Mouse (Mus musculus) hindbrain, embryonic 10.5 days (tissue): Measurements from ENCODE around the gene Cog7. TPM values are rescaled to one million over a fixed set of nuclear protein-coding genes. Genes with fewer than 3 reads are reported as not detected.

ENCODE experiments used
- DNase-seq: peaks from one replicate; pipeline ENCODE4 v3.0.0-alpha.2; 2017; ENCODE audit warnings: low spot score
- H3K27ac ChIP-seq: fragments of 300-500 bp; sonication (generic); 2 replicates; pipeline ENCODE4 v1.5.1; 2016; ENCODE audit warnings: mild to moderate bottlenecking, moderate library complexity
- H3K27me3 ChIP-seq: fragments of 300-500 bp; sonication (generic); 2 replicates; pipeline ENCODE4 v1.6.1; 2016; ENCODE audit warnings: mild to moderate bottlenecking; ENCODE audit not compliant: poor library complexity, insufficient read depth, severe bottlenecking
- H3K36me3 ChIP-seq: fragments of 300-500 bp; sonication (generic); 2 replicates; pipeline ENCODE4 v1.6.1; 2016; ENCODE audit warnings: mild to moderate bottlenecking, moderate library complexity
- H3K4me1 ChIP-seq: fragments of 300-500 bp; sonication (generic); replicated peaks from 2 replicates; pipeline ENCODE4 v1.6.1; 2016; ENCODE audit warnings: mild to moderate bottlenecking
- H3K4me3 ChIP-seq: fragments of 300-500 bp; sonication (generic); 2 replicates; pipeline ENCODE4 v1.5.1; 2016; ENCODE audit warnings: mild to moderate bottlenecking, moderate library complexity
- H3K9me3 ChIP-seq: fragments of 300-500 bp; sonication (generic); 2 replicates; pipeline ENCODE4 v1.6.1; 2016; ENCODE audit warnings: mild to moderate bottlenecking, moderate library complexity
- WGBS: fragments of 180-500 bp; shearing (Covaris S2); methylation state at CpG from one replicate; pipeline ENCODE4 v1.1.7; 2016; 5-methylcytosine and 5-hydroxymethylcytosine counted together
- polyA plus RNA-seq: library from polyadenylated mRNA; unstranded; fragments of >200 nt; fragmentation: Nextera tagmentation; extraction: Ambion mirVana; gene quantifications from 2 replicates; pipeline ENCODE4 v1.2.1, GENCODE M21; 2016

The Cog7 gene
- polyA plus RNA-seq, 1 experiment from 2014 or later = 21.0 TPM

DNA sequence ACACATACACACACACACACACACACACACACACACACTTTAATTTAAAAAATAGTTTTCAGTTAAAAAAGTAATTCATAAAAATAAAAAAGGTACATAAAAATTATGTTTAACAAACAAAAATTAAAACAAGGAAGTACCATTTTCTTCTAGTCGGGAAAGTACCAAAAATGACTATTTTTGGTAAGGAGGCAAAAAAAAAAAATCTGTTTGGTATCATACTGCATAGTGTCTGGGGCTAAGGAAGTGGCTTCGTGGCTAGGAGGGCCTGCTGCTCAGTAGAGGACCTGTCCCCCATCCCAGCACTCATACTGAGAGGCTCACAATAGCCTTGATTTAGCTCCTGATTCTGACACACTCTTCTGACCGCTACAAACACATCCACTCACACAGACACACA lies 9.8 kb downstream of the Cog7 start:
- Histone ChIP-seq H3K36me3 (peaks cover 48% of the 10 kb centered on the region), H3K4me1 (no peaks in the 10 kb centered on the region), H3K4me3 (no peak overlapping the region), H3K27me3 (no peaks in the 10 kb centered on the region), H3K9me3 (no peaks in the 10 kb centered on the region), H3K27ac (no peak overlapping the region)
- no peak for DNase-seq
- WGBS = 88% methylated on average over 3 of the region's 3 CpGs

DNA sequence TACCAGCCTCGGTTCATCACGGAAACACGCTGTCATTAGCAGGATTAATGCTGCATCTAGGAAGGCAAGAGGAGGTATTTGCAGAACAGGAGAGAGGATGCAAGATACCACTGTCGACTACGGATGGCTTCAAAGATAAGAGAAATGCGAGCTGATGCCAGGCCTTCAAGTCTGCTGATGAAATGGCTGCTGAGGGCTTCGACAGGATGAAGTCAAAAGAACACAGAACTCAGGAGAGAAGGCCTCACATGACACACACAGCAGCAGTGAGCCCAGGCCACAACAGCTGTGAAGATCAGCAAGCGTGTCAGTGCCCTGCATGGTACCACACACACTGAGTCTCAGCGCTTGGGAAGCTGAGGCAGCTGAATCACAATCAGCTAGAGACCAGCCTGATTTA lies 11.3 kb downstream of the Cog7 start:
- no peaks in the 10 kb centered on the region for H3K9me3 ChIP-seq
- WGBS = 93% methylated on average over 9 of the region's 9 CpGs
- H3K27me3 ChIP-seq = no peaks in the 10 kb centered on the region
- H3K4me1 ChIP-seq = no peaks in the 10 kb centered on the region
- DNase-seq = no peak
- no peak overlapping the region for H3K27ac ChIP-seq
- H3K4me3 ChIP-seq = no peak overlapping the region
- H3K36me3 ChIP-seq = peaks cover 39% of the 10 kb centered on the region

DNA sequence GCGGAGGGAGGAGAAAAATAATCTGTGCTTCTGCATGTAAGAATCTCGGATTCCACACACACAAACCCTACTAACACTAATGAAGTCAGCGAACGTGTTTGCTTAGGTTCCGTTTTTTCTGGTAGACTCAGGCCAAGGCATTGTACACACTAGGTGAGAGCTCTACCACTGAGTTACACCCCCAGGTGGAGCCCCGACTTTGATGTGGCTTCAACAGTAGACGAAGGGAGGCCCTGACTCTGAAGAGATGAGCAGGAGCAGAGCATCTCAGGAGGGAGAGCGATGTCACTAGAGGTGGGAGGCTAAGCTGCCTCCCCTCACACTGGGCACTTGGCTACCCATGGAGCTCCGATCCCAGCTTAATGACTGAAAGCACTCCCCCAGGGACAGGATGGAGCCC lies 12.7 kb downstream of the Cog7 start:
- WGBS = 93% methylated on average over 9 of the region's 9 CpGs
- no peak overlapping the region for H3K27ac ChIP-seq
- no peaks in the 10 kb centered on the region for H3K4me1 ChIP-seq
- H3K9me3 ChIP-seq = no peaks in the 10 kb centered on the region; the same call in 1 of the 2 replicates
- no peak overlapping the region for H3K4me3 ChIP-seq
- no peak for DNase-seq
- H3K27me3 ChIP-seq = no peaks in the 10 kb centered on the region
- peaks cover 47% of the 10 kb centered on the region for H3K36me3 ChIP-seq

DNA sequence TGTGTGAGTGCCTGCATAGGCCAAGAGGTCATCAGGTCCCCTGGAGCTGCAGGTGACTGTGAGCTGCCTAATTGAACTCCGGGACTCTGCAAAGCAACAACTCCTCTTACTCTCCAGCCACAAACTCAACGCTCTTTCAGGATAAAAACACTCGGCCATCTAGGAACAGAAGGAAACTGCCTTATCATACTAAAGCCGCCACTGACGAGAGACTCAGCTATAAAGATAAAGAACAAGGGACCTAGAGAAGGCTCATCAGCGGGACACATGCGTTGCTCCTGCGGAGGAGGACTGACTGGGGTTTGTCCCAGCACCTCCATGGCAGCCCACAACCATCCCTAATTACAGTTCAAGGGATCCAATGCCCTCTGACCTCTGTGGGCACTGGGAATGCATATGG lies 13.3 kb downstream of the Cog7 start:
- Histone ChIP-seq H3K27ac (no peak overlapping the region), H3K36me3 (peaks cover 46% of the 10 kb centered on the region), H3K27me3 (no peaks in the 10 kb centered on the region), H3K9me3 (no peaks in the 10 kb centered on the region; the same call in 1 of the 2 replicates), H3K4me1 (no peaks in the 10 kb centered on the region), H3K4me3 (no peak overlapping the region)
- WGBS = 85% methylated on average over 8 of the region's 8 CpGs
- DNase-seq = no peak

DNA sequence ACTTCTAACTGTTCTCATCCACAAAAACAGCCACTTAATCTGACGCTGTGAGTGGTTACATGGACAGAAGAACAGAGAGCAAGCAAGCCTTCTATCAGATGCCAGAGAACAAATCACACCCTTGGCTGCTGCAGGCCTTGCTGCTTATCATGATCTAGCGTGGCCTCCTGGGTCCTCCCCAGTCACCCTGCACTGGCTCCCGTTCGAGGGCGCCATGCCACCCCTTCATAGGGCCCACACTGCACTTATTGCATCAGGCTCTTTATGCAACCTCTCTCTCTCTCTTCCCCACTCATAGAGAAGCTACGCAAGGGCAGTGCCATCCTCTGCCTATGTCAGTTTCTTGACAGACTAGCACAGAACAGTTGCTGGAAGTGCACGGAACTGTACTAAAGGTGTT lies 15.3 kb downstream of the Cog7 start:
- Histone ChIP-seq H3K4me1 (no peaks in the 10 kb centered on the region), H3K36me3 (peaks cover 54% of the 10 kb centered on the region), H3K27me3 (no peaks in the 10 kb centered on the region), H3K4me3 (no peak overlapping the region), H3K27ac (no peak overlapping the region), H3K9me3 (no peaks in the 10 kb centered on the region; the same call in 1 of the 2 replicates)
- 91% methylated on average over 7 of the region's 7 CpGs for WGBS
- DNase-seq = no peak

DNA sequence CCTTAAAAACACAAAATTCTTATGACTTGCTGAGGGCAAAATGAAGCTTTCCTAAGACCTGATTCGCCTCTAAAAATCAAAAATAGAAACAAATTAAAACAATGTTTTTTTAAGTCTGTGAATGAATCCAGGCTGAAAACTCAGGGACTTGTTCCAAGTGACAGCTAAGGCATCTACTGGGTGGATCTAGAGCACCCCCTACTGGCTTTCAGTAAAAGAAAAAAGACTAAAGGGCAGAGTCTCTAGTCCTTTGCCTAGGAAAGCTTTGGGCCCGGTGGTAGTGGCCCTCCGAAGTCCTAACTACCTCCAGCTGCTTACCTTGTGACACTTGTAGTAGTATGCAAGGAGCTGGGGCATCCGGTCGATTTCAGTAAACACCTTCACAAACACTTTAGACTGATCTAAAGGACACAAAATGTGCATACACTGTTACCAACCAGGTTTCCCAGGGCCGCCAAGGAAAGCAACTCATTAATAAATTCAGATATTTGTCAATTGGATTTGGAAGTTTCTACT lies 17.6 kb downstream of the Cog7 start:
- no peaks in the 10 kb centered on the region; the same call in 1 of the 2 replicates for H3K9me3 ChIP-seq
- H3K4me3 ChIP-seq = no peak overlapping the region
- peak; percentile 4 for DNase-seq
- peaks cover 48% of the 10 kb centered on the region for H3K36me3 ChIP-seq
- no peaks in the 10 kb centered on the region for H3K4me1 ChIP-seq
- WGBS = 71% methylated on average over 6 of the region's 6 CpGs
- no peaks in the 10 kb centered on the region for H3K27me3 ChIP-seq
- H3K27ac ChIP-seq = no peak overlapping the region

DNA sequence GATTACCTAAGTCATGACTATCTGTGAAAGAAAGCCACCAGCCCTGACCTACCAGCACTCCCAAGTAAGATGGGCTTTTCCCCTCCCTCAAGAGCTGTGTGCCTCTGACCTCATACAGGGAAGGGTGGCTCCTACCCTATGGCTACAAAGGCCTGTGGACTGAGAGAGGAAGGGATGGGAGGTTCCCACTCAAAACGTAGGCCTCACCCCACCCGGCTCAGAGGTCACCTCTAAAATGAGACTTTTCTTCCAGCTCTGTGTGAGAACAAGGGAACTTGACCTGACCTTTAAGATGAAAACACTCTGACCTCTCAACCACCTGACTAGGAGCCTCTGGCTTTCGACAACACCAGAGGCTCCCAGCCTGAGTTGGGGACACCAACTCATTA lies 18.9 kb downstream of the Cog7 start:
- WGBS = 71% methylated on average over 3 of the region's 3 CpGs
- Histone ChIP-seq H3K4me1 (no peaks in the 10 kb centered on the region), H3K27ac (no peak overlapping the region), H3K9me3 (no peaks in the 10 kb centered on the region; the same call in 1 of the 2 replicates), H3K27me3 (no peaks in the 10 kb centered on the region), H3K4me3 (no peak overlapping the region), H3K36me3 (peaks cover 45% of the 10 kb centered on the region)
- DNase-seq = no peak

DNA sequence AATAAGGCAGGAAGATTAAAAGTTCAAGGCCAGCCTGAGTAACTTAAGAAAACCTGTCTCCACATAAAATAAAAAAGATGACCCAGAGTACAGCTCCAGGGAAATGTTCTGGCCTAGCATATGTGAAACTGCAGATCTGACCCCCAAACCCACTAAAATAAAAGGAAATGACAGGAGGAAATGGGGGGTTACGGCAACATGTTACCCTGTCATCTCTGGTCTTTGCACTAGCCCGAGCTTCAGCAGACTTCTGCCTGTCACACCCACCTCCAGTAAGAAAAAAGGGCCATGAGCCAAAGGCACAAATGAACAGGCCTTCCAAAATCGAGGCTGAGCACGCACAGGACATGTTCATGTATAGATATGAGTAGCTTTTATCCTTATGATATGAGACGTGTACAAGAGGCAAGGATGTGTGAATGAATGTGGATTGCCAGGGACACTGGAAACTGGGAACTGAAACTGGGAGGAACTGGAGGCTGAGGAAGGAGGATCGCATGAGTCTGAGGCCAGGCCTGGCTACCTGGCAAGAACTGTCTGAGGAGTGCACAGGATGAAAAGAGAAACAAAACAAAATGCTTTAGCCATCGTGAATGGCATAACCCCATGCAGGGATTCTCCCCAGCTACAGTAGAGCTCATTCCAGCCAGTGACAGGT lies 19.5 kb downstream of the Cog7 start:
- H3K27me3 ChIP-seq = no peaks in the 10 kb centered on the region
- peaks cover 45% of the 10 kb centered on the region for H3K36me3 ChIP-seq
- H3K9me3 ChIP-seq = no peaks in the 10 kb centered on the region; the same call in 1 of the 2 replicates
- H3K4me1 ChIP-seq = no peaks in the 10 kb centered on the region
- no peak overlapping the region for H3K4me3 ChIP-seq
- 85% methylated on average over 7 of the region's 7 CpGs for WGBS
- H3K27ac ChIP-seq = no peak overlapping the region
- DNase-seq = no peak

DNA sequence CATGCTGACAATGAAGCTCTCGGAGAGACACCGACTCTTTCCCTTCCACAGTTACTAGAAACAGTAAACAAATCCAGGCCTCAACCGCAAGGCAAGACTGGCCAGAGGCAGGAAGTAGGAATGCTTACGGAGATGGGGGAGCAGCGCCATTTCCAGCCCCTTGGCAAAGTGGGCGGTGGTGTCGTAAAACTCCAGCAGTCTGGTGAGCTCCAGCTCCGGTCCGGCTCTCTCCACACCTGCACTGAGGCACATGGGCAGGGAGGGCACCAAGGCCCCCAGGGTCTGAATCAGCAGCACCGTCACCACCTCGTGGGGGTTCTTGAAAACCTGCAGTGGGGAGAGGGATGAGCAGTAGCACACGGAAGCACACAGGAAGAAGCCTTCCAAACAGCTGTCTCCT lies 25.7 kb downstream of the Cog7 start:
- Histone ChIP-seq H3K4me3 (no peak overlapping the region), H3K27me3 (no peaks in the 10 kb centered on the region), H3K9me3 (no peaks in the 10 kb centered on the region), H3K4me1 (no peaks in the 10 kb centered on the region), H3K27ac (no peak overlapping the region), H3K36me3 (peaks cover 37% of the 10 kb centered on the region)
- DNase-seq = no peak
- 88% methylated on average over 12 of the region's 12 CpGs for whole genome bisulfite sequencing

DNA sequence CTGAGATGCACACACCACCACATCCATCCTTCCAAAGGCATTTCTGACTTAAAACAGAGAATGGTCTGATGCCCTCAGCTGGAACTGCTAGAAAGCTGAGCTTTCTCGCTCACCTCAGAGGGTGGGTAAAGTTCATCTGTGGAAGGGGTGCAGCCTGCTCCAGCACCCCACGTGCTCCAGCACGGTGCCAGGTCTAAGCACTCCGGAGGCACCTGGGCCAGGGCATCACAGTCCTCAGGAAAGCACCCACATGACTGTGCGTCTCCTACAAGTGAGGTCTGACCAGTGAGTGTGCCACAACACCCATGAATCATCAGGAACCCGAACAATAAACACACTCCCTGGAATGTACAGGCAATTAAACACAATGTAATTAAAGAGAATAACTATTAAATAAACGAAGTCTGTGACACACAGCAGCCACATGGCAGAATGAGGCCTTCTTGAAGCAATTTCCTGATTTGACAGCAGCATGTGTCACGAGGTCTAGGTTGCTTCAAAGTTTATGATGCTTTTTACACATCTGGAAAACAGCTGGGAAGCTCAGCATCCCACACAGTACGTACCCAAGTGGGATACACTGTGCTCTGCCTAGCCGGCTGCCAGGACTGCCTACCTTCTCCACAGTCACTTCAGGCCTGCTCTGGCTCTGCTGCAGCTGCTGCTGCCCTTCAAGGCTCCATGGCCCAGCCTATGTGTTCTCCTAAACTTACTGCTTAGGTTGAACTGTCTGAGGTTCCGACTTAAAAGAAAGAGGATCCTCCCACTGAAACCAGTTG lies 26.4 kb downstream of the Cog7 start:
- Histone ChIP-seq H3K27me3 (no peaks in the 10 kb centered on the region), H3K9me3 (no peaks in the 10 kb centered on the region), H3K36me3 (peaks cover 37% of the 10 kb centered on the region), H3K27ac (no peak overlapping the region), H3K4me1 (no peaks in the 10 kb centered on the region), H3K4me3 (no peak overlapping the region)
- 86% methylated on average over 11 of the region's 11 CpGs for WGBS
- no peak for DNase-seq

DNA sequence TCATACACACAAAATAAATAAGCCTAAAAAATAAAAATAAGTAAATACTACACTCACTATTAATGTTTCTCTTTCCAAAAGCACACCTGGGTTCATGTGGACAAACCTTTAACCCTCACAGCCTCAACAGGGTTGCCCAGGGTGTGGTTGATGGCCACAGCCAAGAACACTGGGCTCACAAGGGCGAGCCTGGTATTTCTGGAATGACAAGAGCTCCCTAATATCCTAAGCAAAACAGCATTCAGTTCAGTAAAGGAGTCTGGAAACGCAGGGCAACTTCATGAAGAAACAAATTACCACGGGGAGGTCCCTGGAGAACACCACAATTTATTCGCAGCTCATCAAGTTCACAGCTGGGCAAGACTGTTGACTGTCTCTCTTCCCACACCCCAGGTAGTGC lies 34.0 kb downstream of the Cog7 start:
- H3K4me3 ChIP-seq = no peak overlapping the region
- 78% methylated on average over 4 of the region's 4 CpGs for WGBS
- no peak for DNase-seq

DNA sequence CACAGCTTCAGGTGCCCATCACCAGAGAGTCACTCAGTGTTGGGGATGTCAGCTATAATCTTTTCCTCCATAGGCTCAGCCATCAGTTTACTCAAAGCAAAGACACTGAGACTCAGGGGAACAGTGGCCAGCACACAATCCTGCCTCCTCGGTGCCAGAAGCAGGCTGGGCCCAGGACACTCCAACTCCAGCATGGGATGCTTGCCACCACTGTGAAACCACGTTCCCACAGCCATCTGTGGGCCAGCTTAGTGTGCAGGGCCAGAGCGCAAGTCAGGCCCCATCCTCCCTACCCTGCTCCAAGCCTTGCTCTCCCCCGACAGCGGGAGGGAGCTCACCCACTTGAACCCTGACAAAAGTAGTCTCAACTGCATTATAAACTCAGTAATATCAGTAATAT lies 35.3 kb downstream of the Cog7 start:
- Histone ChIP-seq H3K4me1 (no peaks in the 10 kb centered on the region), H3K9me3 (no peaks in the 10 kb centered on the region), H3K27ac (no peak overlapping the region), H3K4me3 (no peak overlapping the region), H3K36me3 (peaks cover 55% of the 10 kb centered on the region), H3K27me3 (no peaks in the 10 kb centered on the region)
- WGBS = 86% methylated on average over 5 of the region's 5 CpGs
- DNase-seq = no peak

More for the DNA sequence above, 34.0 kb downstream of the Cog7 start:
- Histone ChIP-seq H3K9me3 (no peaks in the 10 kb centered on the region), H3K4me1 (no peaks in the 10 kb centered on the region), H3K27me3 (no peaks in the 10 kb centered on the region), H3K27ac (no peak overlapping the region), H3K36me3 (peaks cover 49% of the 10 kb centered on the region)

DNA sequence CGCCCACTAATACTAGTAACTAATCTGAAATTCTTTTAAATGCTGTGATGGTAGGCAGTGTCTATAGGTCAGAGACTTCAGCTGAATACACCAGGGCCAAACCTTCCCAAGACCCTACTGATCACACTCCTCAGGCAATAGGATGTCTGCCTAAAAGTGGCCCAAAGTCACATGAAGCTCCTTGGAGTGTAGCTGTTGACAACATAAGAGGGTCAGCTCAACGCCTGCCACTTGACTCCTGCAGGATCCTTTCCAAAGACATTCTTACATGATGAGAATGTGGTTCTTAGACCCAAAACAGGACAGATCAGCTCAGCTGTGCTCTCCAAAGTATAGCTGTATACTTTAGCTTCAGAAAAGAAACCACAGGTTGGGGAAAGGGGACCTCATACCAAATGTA lies 39.1 kb downstream of the Cog7 start:
- Histone ChIP-seq H3K36me3 (peaks cover 27% of the 10 kb centered on the region), H3K4me1 (peaks cover 12% of the 10 kb centered on the region; the same call in 1 of the 2 replicates), H3K4me3 (no peak overlapping the region), H3K9me3 (no peaks in the 10 kb centered on the region), H3K27ac (no peak overlapping the region), H3K27me3 (no peaks in the 10 kb centered on the region)
- DNase-seq = no peak
- WGBS = 98% methylated on average over 2 of the region's 2 CpGs
